Mouse (Mus musculus) MEL (cell line): ENCODE results near the gene Kcnh7.

Source experiments
- CHD2 ChIP-seq: IDR thresholded peaks from 2 replicates; pipeline ENCODE4 v1.6.1; 2011; ENCODE audit warnings: low read length, improper control_type of control experiment
- CTCF ChIP-seq, 3 experiments: IDR thresholded peaks in 2 of 3; conservative IDR thresholded peaks in 1 of 3; 2 replicates each; pipeline ENCODE4 v1.5.1; 2011 to 2012; ENCODE audit warnings: low read length in 3 of 3, low read depth in 2 of 3, mild to moderate bottlenecking in 2 of 3, improper control_type of control experiment in 1 of 3, inconsistent platforms in 1 of 3, mixed read lengths in 1 of 3, moderate library complexity in 1 of 3; ENCODE audit not compliant: control insufficient read depth in 1 of 3, insufficient read depth in 1 of 3, poor library complexity in 1 of 3, severe bottlenecking in 1 of 3
- EP300 ChIP-seq, 2 experiments: IDR thresholded peaks; 2 replicates each; pipeline ENCODE4 v1.6.1; 2011; ENCODE audit warnings: improper control_type of control experiment in 2 of 2, low read length in 2 of 2, low read depth in 1 of 2, mild to moderate bottlenecking in 1 of 2
- GABPA ChIP-seq: IDR thresholded peaks from 2 replicates; pipeline ENCODE4 v1.6.1; 2012; ENCODE audit warnings: low read depth, mild to moderate bottlenecking, inconsistent platforms, low read length, improper control_type of control experiment, moderate library complexity
- KAT2A ChIP-seq: conservative IDR thresholded peaks from 2 replicates; pipeline ENCODE4 v1.6.1; 2012; ENCODE audit warnings: low read depth, low read length, improper control_type of control experiment, inconsistent platforms
- MAZ ChIP-seq: IDR thresholded peaks from 2 replicates; pipeline ENCODE4 v1.6.1; 2012; ENCODE audit warnings: low read depth, mild to moderate bottlenecking, inconsistent platforms, low read length, improper control_type of control experiment
- MEF2A ChIP-seq: IDR thresholded peaks from 2 replicates; pipeline ENCODE4 v1.6.1; 2014; ENCODE audit warnings: low read depth, mild to moderate bottlenecking, inconsistent platforms, low read length, improper control_type of control experiment; ENCODE audit not compliant: poor library complexity, insufficient replicate concordance, severe bottlenecking; ENCODE audit errors: extremely low read depth
- POLR2A ChIP-seq, 2 experiments: IDR thresholded peaks; 2 replicates each; pipeline ENCODE4 v1.6.1; 2011 to 2012; ENCODE audit warnings: low read length in 2 of 2, mild to moderate bottlenecking in 2 of 2, control low read depth in 1 of 2, improper control_type of control experiment in 1 of 2, low read depth in 1 of 2, moderate library complexity in 1 of 2; ENCODE audit not compliant: control insufficient read depth in 1 of 2, insufficient read depth in 1 of 2, poor library complexity in 1 of 2
- TBP ChIP-seq: IDR thresholded peaks from 2 replicates; pipeline ENCODE4 v1.8.0; 2011; ENCODE audit warnings: low read depth, low read length, improper control_type of control experiment
- USF1 ChIP-seq: IDR thresholded peaks from 2 replicates; pipeline ENCODE4 v1.6.1; 2014; ENCODE audit warnings: low read depth, mild to moderate bottlenecking, inconsistent platforms, low read length, improper control_type of control experiment, moderate library complexity
- USF2 ChIP-seq, 2 experiments: IDR thresholded peaks; 2 replicates each; pipeline ENCODE4 v1.6.1; 2011 to 2012; ENCODE audit warnings: improper control_type of control experiment in 2 of 2, low read length in 2 of 2, borderline replicate concordance in 1 of 2, inconsistent platforms in 1 of 2, low read depth in 1 of 2, mild to moderate bottlenecking in 1 of 2; ENCODE audit not compliant: insufficient read depth in 1 of 2
- ZNF384 ChIP-seq: IDR thresholded peaks from 2 replicates; pipeline ENCODE4 v1.6.1; 2012; ENCODE audit warnings: low read depth, mild to moderate bottlenecking, inconsistent platforms, low read length, improper control_type of control experiment

DNA sequence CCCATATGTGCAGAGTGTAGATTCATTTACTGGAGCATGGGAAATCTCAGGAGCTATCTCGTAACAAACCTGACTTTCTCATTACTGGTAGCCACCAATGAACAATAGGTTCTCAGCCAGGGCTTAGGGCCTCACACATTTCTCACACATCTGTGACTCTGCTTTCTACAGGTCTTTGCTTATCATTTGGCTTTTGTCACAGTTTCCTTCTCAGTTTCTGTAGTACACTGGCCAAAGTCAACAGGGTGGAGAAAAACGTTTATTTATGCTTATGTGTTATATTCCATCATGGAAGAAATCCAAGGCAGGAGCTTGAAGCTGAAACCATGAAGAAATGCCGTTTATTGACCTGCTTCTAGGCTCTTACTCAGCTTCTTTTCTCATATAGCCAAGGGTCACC lies 63.8 kb downstream of the Kcnh7 start:
- TF ChIP-seq POLR2A (IDR thresholded peaks at IDR 0.05; ENCODE audit: control insufficient read depth in 1 of 2, insufficient read depth in 1 of 2, low read depth in 1 of 2, low read length in 2 of 2, poor library complexity in 1 of 2) = no peak
- TF ChIP-seq USF2 (IDR thresholded peaks at IDR 0.05; ENCODE audit: borderline replicate concordance in 1 of 2, insufficient read depth in 1 of 2, low read depth in 1 of 2, low read length in 2 of 2) = no peak
- TF ChIP-seq USF1 = no peak
- no peak for TF ChIP-seq KAT2A
- TF ChIP-seq CTCF (IDR thresholded peaks at IDR 0.05 in 2 of 3, conservative IDR thresholded peaks at IDR 0.05 in 1 of 3; ENCODE audit: control insufficient read depth in 1 of 3, insufficient read depth in 1 of 3, low read depth in 2 of 3, low read length in 3 of 3, poor library complexity in 1 of 3, severe bottlenecking in 1 of 3) = no peak
- TF ChIP-seq TBP = no peak
- TF ChIP-seq MAZ = no peak
- no peak for TF ChIP-seq CHD2
- no peak for TF ChIP-seq EP300 (IDR thresholded peaks at IDR 0.05; ENCODE audit: low read depth in 1 of 2, low read length in 2 of 2)
- no peak for TF ChIP-seq ZNF384
- TF ChIP-seq GABPA = no peak
- no peak for TF ChIP-seq MEF2A
